Mouse (Mus musculus) intestine, embryonic 16.5 days (tissue): ENCODE measurements around the gene Nln. TPM values are rescaled to one million over a fixed set of nuclear protein-coding genes. Genes with fewer than 3 reads are reported as not detected.

Experiments used
- ATAC-seq: fragments of 200-750 bp; cut with Nextera tagmentation; 2 replicates; pipeline ENCODE4 v1.8.0; 2017; ENCODE audit warnings: moderate TSS enrichment, moderate library complexity
- H3K27ac ChIP-seq: fragments of 300-500 bp; sonication (generic); 2 replicates; pipeline ENCODE4 v1.5.1; 2014; ENCODE audit warnings: mild to moderate bottlenecking, low read length
- H3K27me3 ChIP-seq: fragments of 300-500 bp; sonication (generic); replicated peaks from 2 replicates; pipeline ENCODE4 v1.6.1; 2014; ENCODE audit warnings: low read length, control low read depth, mixed read lengths; ENCODE audit not compliant: control insufficient read depth, insufficient read depth
- H3K36me3 ChIP-seq: fragments of 300-500 bp; sonication (generic); 2 replicates; pipeline ENCODE4 v1.6.1; 2014; ENCODE audit warnings: low read length, control low read depth; ENCODE audit not compliant: control insufficient read depth, insufficient read depth
- H3K4me1 ChIP-seq: fragments of 300-500 bp; sonication (generic); 2 replicates; pipeline ENCODE4 v1.6.1; 2014; ENCODE audit warnings: low read length, control low read depth, mixed read lengths; ENCODE audit not compliant: control insufficient read depth, insufficient read depth
- H3K4me2 ChIP-seq: fragments of 300-500 bp; sonication (generic); 2 replicates; pipeline ENCODE4 v1.6.1; 2014; ENCODE audit warnings: low read depth, low read length, control low read depth
- H3K4me3 ChIP-seq: fragments of 300-500 bp; sonication (generic); 2 replicates; pipeline ENCODE4 v1.5.1; 2014; ENCODE audit warnings: mild to moderate bottlenecking, low read length
- H3K9ac ChIP-seq: fragments of 300-500 bp; sonication (generic); 2 replicates; pipeline ENCODE4 v1.6.1; 2014; ENCODE audit warnings: low read depth, low read length
- H3K9me3 ChIP-seq: fragments of 300-500 bp; sonication (generic); 2 replicates; pipeline ENCODE4 v1.6.1; 2016; ENCODE audit warnings: low read length, control low read depth; ENCODE audit not compliant: control insufficient read depth
- WGBS: fragments of 180-500 bp; shearing (Covaris S2); extraction: QIAGEN DNeasy Blood & Tissue Kit; methylation state at CpG from one replicate; pipeline ENCODE4 v1.1.7; 2014; 5-methylcytosine and 5-hydroxymethylcytosine counted together
- polyA plus RNA-seq: library from polyadenylated mRNA; unstranded; fragments of >200 nt; fragmentation: Nextera tagmentation; extraction: Ambion mirVana; gene quantifications from 2 replicates; pipeline ENCODE4 v1.2.1, GENCODE M21; 2015

The Nln gene
- polyA plus RNA-seq, 1 experiment from 2014 or later = 18.7 TPM

- no peaks in the 10 kb centered on the region for H3K9me3 ChIP-seq
- WGBS = 59% methylated on average over 20 of the region's 20 CpGs
These were observed 123.7 kb downstream of the Nln start for GRCm38 (mm10) chr13:103985510-103986278.

GRCm38 (mm10) chr13:103982376-103982775 is 127.0 kb downstream of the Nln start:
- Histone ChIP-seq H3K27me3 (no peaks in the 10 kb centered on the region), H3K27ac (no peak overlapping the region), H3K4me3 (no peak overlapping the region), H3K4me1 (peaks cover 9% of the 10 kb centered on the region), H3K9ac (no peak overlapping the region), H3K4me2 (no peak overlapping the region), H3K36me3 (no peaks in the 10 kb centered on the region), H3K9me3 (no peaks in the 10 kb centered on the region)
- ATAC-seq = no peak
- WGBS = 95% methylated on average over 3 of the region's 3 CpGs

More at GRCm38 (mm10) chr13:103985510-103986278, 123.7 kb downstream of the Nln start:
- ATAC-seq = peak; percentile 65
- no peak overlapping the region for H3K4me2 ChIP-seq
- no peaks in the 10 kb centered on the region for H3K27me3 ChIP-seq
- H3K4me3 ChIP-seq = no peak overlapping the region
- no peaks in the 10 kb centered on the region; the same call in 1 of the 2 replicates for H3K4me1 ChIP-seq
- H3K9ac ChIP-seq = 0 out of 2 replicates have a peak overlapping the region, but pooled peaks have one; percentile 26
- peak overlapping the region; percentile 88 for H3K27ac ChIP-seq
- no peaks in the 10 kb centered on the region for H3K36me3 ChIP-seq

- H3K27ac ChIP-seq = no peak overlapping the region
- 88% methylated on average over 5 of the region's 5 CpGs for whole genome bisulfite sequencing
These were observed 129.0 kb downstream of the Nln start for GRCm38 (mm10) chr13:103980414-103980813.

GRCm38 (mm10) chr13:103978286-103978866 is 131.0 kb downstream of the Nln start:
- Histone ChIP-seq H3K36me3 (no peaks in the 10 kb centered on the region), H3K4me2 (no peak overlapping the region), H3K27ac (peak overlapping the region; percentile 23), H3K4me1 (peaks cover 13% of the 10 kb centered on the region; the same call in 1 of the 2 replicates), H3K4me3 (no peak overlapping the region), H3K9me3 (no peaks in the 10 kb centered on the region), H3K27me3 (no peaks in the 10 kb centered on the region), H3K9ac (no peak overlapping the region)
- WGBS = 22% methylated on average over 5 of the region's 5 CpGs
- peak; percentile 10; the same call in 1 of the 2 replicates for ATAC-seq

More at GRCm38 (mm10) chr13:103980414-103980813, 129.0 kb downstream of the Nln start:
- Histone ChIP-seq H3K9me3 (no peaks in the 10 kb centered on the region), H3K9ac (no peak overlapping the region), H3K4me3 (no peak overlapping the region), H3K36me3 (no peaks in the 10 kb centered on the region), H3K4me1 (peaks cover 9% of the 10 kb centered on the region; the same call in 1 of the 2 replicates), H3K27me3 (no peaks in the 10 kb centered on the region), H3K4me2 (no peak overlapping the region)
- no peak for ATAC-seq

- 39% methylated on average over 6 of the region's 6 CpGs for WGBS
- peak overlapping the region; percentile 23 for H3K27ac ChIP-seq
- peaks cover 14% of the 10 kb centered on the region; the same call in 1 of the 2 replicates for H3K4me1 ChIP-seq
- H3K4me3 ChIP-seq = no peak overlapping the region
- no peak overlapping the region for H3K4me2 ChIP-seq
- H3K9me3 ChIP-seq = no peaks in the 10 kb centered on the region
- H3K9ac ChIP-seq = no peak overlapping the region
- H3K27me3 ChIP-seq = no peaks in the 10 kb centered on the region
- no peaks in the 10 kb centered on the region for H3K36me3 ChIP-seq
- no peak for ATAC-seq
These were observed 131.6 kb downstream of the Nln start for GRCm38 (mm10) chr13:103977844-103978243.

- Histone ChIP-seq H3K27me3 (no peaks in the 10 kb centered on the region), H3K9ac (no peak overlapping the region), H3K27ac (0 out of 2 replicates have a peak overlapping the region, but pooled peaks have one; percentile 30), H3K4me2 (no peak overlapping the region), H3K4me3 (no peak overlapping the region), H3K9me3 (no peaks in the 10 kb centered on the region), H3K4me1 (peaks cover 14% of the 10 kb centered on the region; the same call in 1 of the 2 replicates), H3K36me3 (no peaks in the 10 kb centered on the region)
- ATAC-seq = peak; percentile 96
- WGBS = 55% methylated on average over 4 of the region's 4 CpGs
These were observed 133.2 kb downstream of the Nln start for GRCm38 (mm10) chr13:103976181-103976724.

GRCm38 (mm10) chr13:103975101-103975500 is 134.3 kb downstream of the Nln start:
- no peak overlapping the region for H3K4me3 ChIP-seq
- H3K9me3 ChIP-seq = no peaks in the 10 kb centered on the region
- H3K27me3 ChIP-seq = no peaks in the 10 kb centered on the region
- H3K27ac ChIP-seq = peak overlapping the region; percentile 27; the same call in 1 of the 2 replicates
- 68% methylated on average over 10 of the region's 10 CpGs for WGBS
- no peak overlapping the region for H3K9ac ChIP-seq
- no peak for ATAC-seq
- no peak overlapping the region for H3K4me2 ChIP-seq
- no peaks in the 10 kb centered on the region for H3K36me3 ChIP-seq
- peaks cover 14% of the 10 kb centered on the region; the same call in 1 of the 2 replicates for H3K4me1 ChIP-seq

GRCm38 (mm10) chr13:103973977-103974376 is 135.4 kb downstream of the Nln start:
- H3K4me1 ChIP-seq = peaks cover 14% of the 10 kb centered on the region; the same call in 1 of the 2 replicates
- no peak overlapping the region for H3K4me2 ChIP-seq
- H3K9ac ChIP-seq = no peak overlapping the region
- no peaks in the 10 kb centered on the region for H3K36me3 ChIP-seq
- no peak for ATAC-seq
- 37% methylated on average over 5 of the region's 5 CpGs for WGBS
- H3K27me3 ChIP-seq = no peaks in the 10 kb centered on the region
- H3K27ac ChIP-seq = no peak overlapping the region
- no peak overlapping the region for H3K4me3 ChIP-seq
- no peaks in the 10 kb centered on the region for H3K9me3 ChIP-seq
